Mouse (Mus musculus): ENCODE measurements at regions not wholly inside any gene's neighbourhood (a gene's known extent, or its start where the extent isn't known, plus 50 kb on each side); places are given as distances from the start of the nearest gene placed in this dataset.

- no peak for TF ChIP-seq POLR2A (IDR thresholded peaks at IDR 0.05; ENCODE audit: insufficient read length, low read depth)
- TF ChIP-seq USF1 (IDR thresholded peaks at IDR 0.05; ENCODE audit: low read depth) = no peak
- TF ChIP-seq MAX (IDR thresholded peaks at IDR 0.05; ENCODE audit: low read depth) = no peak
- TF ChIP-seq SRF (IDR thresholded peaks at IDR 0.05; ENCODE audit: control insufficient read depth, insufficient read length, low read depth) = no peak
- TF ChIP-seq REST (IDR thresholded peaks at IDR 0.05; ENCODE audit: insufficient read depth, insufficient read length) = no peak
- no peak for TF ChIP-seq MYOG (IDR thresholded peaks at IDR 0.05; ENCODE audit: control insufficient read depth in 1 of 3, insufficient read depth in 1 of 3, insufficient read length in 2 of 3, low read depth in 2 of 3)
Measured at GRCm38 (mm10) chr8:34731096-34731999, 619.8 kb upstream of the Gm10131 start.
